Mouse (Mus musculus): Measurements from ENCODE around the gene Rab5a. TPM values are rescaled to one million over a fixed set of nuclear protein-coding genes. Genes with fewer than 3 reads are reported as not detected.

Gene Rab5a
- 10.5 TPM for polyA plus RNA-seq (2015; fragmentation: Illumina TruSeq; extraction: RNeasy Lipid Tissue Mini Kit (QIAGEN cat#74804); ENCODE audit: insufficient read depth, low read depth, low replicate concordance)

GRCm38 (mm10) chr17:53478858-53479603, at the start of gene Rab5a:
Gene Rab5a (plus strand): TSS chr17:53479234.

GRCm38 (mm10) chr17:53462603-53463495, 16.2 kb upstream of the Rab5a start, which contains the start of gene Efhb:
Gene Efhb (minus strand): TSS chr17:53463321.

GRCm38 (mm10) chr17:53539351-53539750, 60.3 kb downstream of the Rab5a start, which contains the start of gene Pp2d1:
Gene Pp2d1 (minus strand): TSS chr17:53539451.

Other genes starting within 250 kb of the Rab5a start
- not detected for gene Efhb, start 15.9 kb upstream of the Rab5a start, polyA plus RNA-seq (2015; fragmentation: Illumina TruSeq; extraction: RNeasy Lipid Tissue Mini Kit (QIAGEN cat#74804); ENCODE audit: insufficient read depth, low read depth, low replicate concordance)
- gene Pp2d1, start 60.2 kb downstream of the Rab5a start, polyA plus RNA-seq (2015; fragmentation: Illumina TruSeq; extraction: RNeasy Lipid Tissue Mini Kit (QIAGEN cat#74804); ENCODE audit: insufficient read depth, low read depth, low replicate concordance): not detected
- 6.1 TPM for gene Kat2b, start 87.6 kb downstream of the Rab5a start, polyA plus RNA-seq (2015; fragmentation: Illumina TruSeq; extraction: RNeasy Lipid Tissue Mini Kit (QIAGEN cat#74804); ENCODE audit: insufficient read depth, low read depth, low replicate concordance)
- gene Sgo1, start 210.1 kb downstream of the Rab5a start, polyA plus RNA-seq (2015; fragmentation: Illumina TruSeq; extraction: RNeasy Lipid Tissue Mini Kit (QIAGEN cat#74804); ENCODE audit: insufficient read depth, low read depth, low replicate concordance): 0.87 TPM

All from pancreas, adult 10 weeks (tissue).